Comparison of ENCODE assay signal across 9 mouse cellular contexts in genomic region chr1:137972620-137973350, GRCm38 (mm10).
DNase-seq lines count a peak whose midpoint lies in the region; ATAC-seq lines count a peak whose summit lies in the region.
"Had no signal": no experiment of that assay in that cellular context is flagged by ENCODE, and none has a peak within 500 bp of the region (broad histone marks: within the 10 kb centered on the region; RNA-seq: fewer than 3 reads in every experiment).

No protein-coding gene starts in this region.

- no peak overlapping the region for H3K4me2 ChIP-seq in hindbrain, embryonic 12.5 days (replicated peaks)
- no peak overlapping the region for H3K4me2 ChIP-seq in hindbrain, embryonic 14.5 days (replicated peaks)

- 0 out of 2 replicates have a peak, but pooled peaks cover 2% of the 10 kb centered on the region for H3K36me3 ChIP-seq in hindbrain, embryonic 12.5 days
- no peaks in the 10 kb centered on the region for H3K36me3 ChIP-seq in hindbrain, embryonic 14.5 days (replicated peaks; ENCODE audit: control insufficient read depth, insufficient read depth)

- no peaks in the 10 kb centered on the region for H3K4me1 ChIP-seq in hindbrain, embryonic 12.5 days
- no peaks in the 10 kb centered on the region for H3K4me1 ChIP-seq in hindbrain, embryonic 14.5 days (replicated peaks; ENCODE audit: control insufficient read depth, insufficient read depth, low read length)

- no peak overlapping the region for H3K4me3 ChIP-seq in hindbrain, embryonic 12.5 days
- H3K4me3 ChIP-seq in hindbrain, embryonic 14.5 days (replicated peaks; ENCODE audit: low read length), result no peak overlapping the region

- peak overlapping the region; percentile 55; the same call in 1 of the 2 replicates for H3K27ac ChIP-seq in hindbrain, embryonic 12.5 days
- H3K27ac ChIP-seq in hindbrain, embryonic 14.5 days, result no peak overlapping the region; the same call in 1 of the 2 replicates

- no peaks in the 10 kb centered on the region for H3K27me3 ChIP-seq in hindbrain, embryonic 12.5 days
- no peaks in the 10 kb centered on the region for H3K27me3 ChIP-seq in hindbrain, embryonic 14.5 days (ENCODE audit: control insufficient read depth, insufficient read depth, low read length)

- no peak for DNase-seq in hindbrain, embryonic 14.5 days (ENCODE audit: low spot score)
- DNase-seq in right cerebral cortex, postnatal 10 days (ENCODE audit: low spot score in 2 of 2), result peak; percentile 39 to 80
- DNase-seq in right cerebral cortex, postnatal 4 days, result no peak
- peak; percentile 13 for DNase-seq in layer of hippocampus, adult 9-10 months (ENCODE audit: low spot score)
- DNase-seq in telencephalon, adult 2 months (ENCODE audit: low read depth, low spot score), result peak; percentile 79
- DNase-seq in gastrocnemius, postnatal 25 days, result no peak
- DNase-seq: lung, postnatal 4 days had no signal

- no peak for ATAC-seq in hindbrain, embryonic 12.5 days (ENCODE audit: low FRiP score)
- no peak for ATAC-seq in hindbrain, embryonic 14.5 days (ENCODE audit: low FRiP score)
- no peak for ATAC-seq in monocyte, adult 5-6 weeks (replicated peaks; ENCODE audit: insufficient number of reproducible peaks, low FRiP score, low TSS enrichment, poor library complexity, severe bottlenecking)

- H3K9me3 ChIP-seq in hindbrain, embryonic 12.5 days (replicated peaks), result no peaks in the 10 kb centered on the region
- no peaks in the 10 kb centered on the region for H3K9me3 ChIP-seq in hindbrain, embryonic 14.5 days (ENCODE audit: control insufficient read depth, low read length)

- WGBS in hindbrain, embryonic 12.5 days, result 81% methylated on average over 6 of the region's 6 CpGs
- WGBS in hindbrain, embryonic 14.5 days, result 82% methylated on average over 6 of the region's 6 CpGs

- H3K9ac ChIP-seq in hindbrain, embryonic 12.5 days, result no peak overlapping the region
- no peak overlapping the region for H3K9ac ChIP-seq in hindbrain, embryonic 14.5 days

Comparison
In these comparisons a context has a peak if more than half of its experiments do, and no peak if none do; other contexts are left out.
1. DNase-seq: peak in right cerebral cortex, postnatal 10 days (2 of 2), layer of hippocampus, adult 9-10 months (single experiment) and telencephalon, adult 2 months (single experiment); none in hindbrain, embryonic 14.5 days (single experiment), right cerebral cortex, postnatal 4 days (single experiment) and gastrocnemius, postnatal 25 days (single experiment).